Mouse (Mus musculus): Measurements from ENCODE around the gene Cstf3.

DNA sequence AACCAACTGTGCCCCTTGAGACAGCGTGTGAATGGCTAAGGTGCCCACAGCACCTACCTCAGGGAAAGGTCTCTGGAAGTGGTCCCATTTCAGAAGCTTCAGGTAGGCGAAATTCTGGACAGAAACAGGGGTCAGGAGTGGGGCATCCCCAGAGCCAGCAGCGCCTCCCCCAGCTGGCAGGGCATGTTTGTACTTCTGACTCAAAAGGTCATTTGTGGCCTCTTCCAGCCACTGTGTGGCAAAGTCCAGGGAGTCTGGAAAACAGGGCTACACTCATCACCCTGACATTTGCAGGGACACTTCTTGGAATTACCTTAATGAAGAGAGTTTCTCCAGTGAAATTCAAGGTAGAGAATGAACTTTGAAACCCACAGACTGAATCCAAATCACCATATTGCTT lies 98.0 kb downstream of the Cstf3 start:
- TF ChIP-seq CTCF (IDR thresholded peaks at IDR 0.05; ENCODE audit: extremely low read depth, insufficient read depth, low read length) (no peak), POLR2A (IDR thresholded peaks at IDR 0.05; ENCODE audit: extremely low read depth, insufficient read depth, low read length) (no peak)

All from cortical plate, adult 2 months (tissue).